Mouse (Mus musculus) liver, postnatal 0 days (tissue): ENCODE results near the gene Sept1. TPM values are rescaled to one million over a fixed set of nuclear protein-coding genes. Genes with fewer than 3 reads are reported as not detected.
A peak's percentile ranks its signal among the peaks of the same experiment; 100 is the strongest.

Source experiments
- ATAC-seq: fragments of 200-750 bp; cut with Nextera tagmentation; 2 replicates; pipeline ENCODE4 v1.8.0; 2017; ENCODE audit warnings: mild to moderate bottlenecking, moderate library complexity
- DNase-seq: peaks from one replicate; pipeline ENCODE4 v3.0.0-alpha.2; 2016
- H3K27ac ChIP-seq: fragments of 300-500 bp; sonication (generic); 2 replicates; pipeline ENCODE4 v1.5.1; 2014; ENCODE audit warnings: antibody characterized with exemption, moderate library complexity, mild to moderate bottlenecking, low read depth
- H3K27me3 ChIP-seq: fragments of 300-500 bp; sonication (generic); 2 replicates; pipeline ENCODE4 v1.6.1; 2014; ENCODE audit warnings: low read length, control low read depth, mixed read lengths; ENCODE audit not compliant: insufficient read depth
- H3K36me3 ChIP-seq: fragments of 300-500 bp; sonication (generic); replicated peaks from 2 replicates; pipeline ENCODE4 v1.6.1; 2014; ENCODE audit warnings: mild to moderate bottlenecking, control low read depth, low read length, moderate library complexity, mixed read lengths; ENCODE audit not compliant: insufficient read depth
- H3K4me1 ChIP-seq: fragments of 300-500 bp; sonication (generic); 2 replicates; pipeline ENCODE4 v1.6.1; 2014; ENCODE audit warnings: antibody characterized with exemption, mild to moderate bottlenecking, control low read depth; ENCODE audit not compliant: insufficient read depth
- H3K4me2 ChIP-seq: fragments of 300-500 bp; sonication (generic); 2 replicates; pipeline ENCODE4 v1.6.1; 2014; ENCODE audit warnings: low read depth, mild to moderate bottlenecking, low read length, moderate library complexity, mixed read lengths
- H3K4me3 ChIP-seq: fragments of 300-500 bp; sonication (generic); 2 replicates; pipeline ENCODE4 v1.5.1; 2014; ENCODE audit warnings: low read depth, low read length
- H3K9ac ChIP-seq: fragments of 300-500 bp; sonication (generic); replicated peaks from 2 replicates; pipeline ENCODE4 v1.6.1; 2014; ENCODE audit warnings: mild to moderate bottlenecking, moderate library complexity
- H3K9me3 ChIP-seq: fragments of 300-500 bp; sonication (generic); 2 replicates; pipeline ENCODE4 v1.6.1; 2016; ENCODE audit warnings: mild to moderate bottlenecking, control low read depth, low read length, mixed read lengths
- CTCF ChIP-seq: sonication (generic); IDR thresholded peaks from 2 replicates; pipeline ENCODE4 v1.5.1; 2016; ENCODE audit warnings: antibody characterized with exemption, low read depth
- EP300 ChIP-seq: IDR thresholded peaks from 2 replicates; pipeline ENCODE4 v1.6.1; 2016; ENCODE audit warnings: antibody characterized with exemption, low read depth, mild to moderate bottlenecking
- WGBS: fragments of 180-500 bp; shearing (Covaris S2); extraction: QIAGEN DNeasy Blood & Tissue Kit; methylation state at CpG from one replicate; pipeline ENCODE4 v1.1.7; 2014; ENCODE audit not compliant: insufficient replicate concordance; 5-methylcytosine and 5-hydroxymethylcytosine counted together
- polyA plus RNA-seq: library from polyadenylated mRNA; unstranded; fragments of >200 nt; fragmentation: Nextera tagmentation; extraction: Ambion mirVana; gene quantifications from 2 replicates; pipeline ENCODE4 v1.2.1, GENCODE M21; 2015

Gene Sept1
- polyA plus RNA-seq, 1 experiment from 2014 or later = 16.7 TPM

DNA sequence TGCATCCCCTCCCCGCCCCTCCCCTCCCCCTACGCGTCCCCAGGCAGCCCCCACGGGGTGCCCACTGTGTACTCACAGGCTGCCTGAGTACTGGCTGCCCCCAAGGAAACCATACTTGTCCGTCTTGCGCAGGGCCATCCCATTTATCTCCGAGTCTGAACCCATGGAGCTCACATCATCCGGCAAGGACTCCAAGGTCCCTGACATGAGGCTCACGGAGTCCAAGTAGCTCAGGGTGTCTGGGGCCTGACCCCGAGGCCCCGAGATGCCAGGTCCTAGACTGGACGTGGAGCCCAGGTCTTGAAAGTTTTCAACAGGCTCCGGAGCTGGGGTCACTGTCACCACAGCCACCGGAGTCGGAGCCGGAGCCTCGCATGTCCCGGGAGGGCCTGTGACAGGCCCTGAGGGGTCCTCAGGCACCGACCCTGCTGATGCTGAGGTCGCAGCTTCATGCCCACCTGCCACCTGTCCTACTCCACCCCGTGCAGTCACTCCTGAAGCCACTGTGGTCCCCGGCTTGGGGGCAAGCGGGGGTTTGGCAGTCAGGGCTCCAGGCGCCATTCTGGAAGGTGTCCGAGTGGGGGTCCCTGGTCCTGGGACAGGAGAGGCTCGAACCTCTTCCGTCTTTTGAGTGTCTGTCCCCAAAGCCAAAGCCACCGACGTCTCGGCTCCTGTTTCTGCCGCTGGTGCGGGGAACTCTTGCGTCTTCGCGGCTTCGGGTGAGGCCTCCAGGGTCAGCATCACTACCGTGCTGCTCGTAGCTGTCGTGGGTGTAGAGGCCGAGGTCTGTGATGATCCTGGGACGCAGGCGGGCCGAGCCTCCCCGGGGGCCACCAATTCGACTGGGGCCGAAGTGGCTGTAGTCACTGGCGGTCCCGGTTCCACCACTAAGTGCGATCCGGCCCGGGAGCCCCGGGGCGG is 25.3 kb downstream of the Sept1 start:
- Histone ChIP-seq H3K9me3 (no peaks in the 10 kb centered on the region), H3K4me2 (peak overlapping the region; percentile 79), H3K27ac (peak overlapping the region; percentile 84), H3K36me3 (peaks cover 16% of the 10 kb centered on the region), H3K4me3 (peak overlapping the region; percentile 67), H3K4me1 (peaks cover 29% of the 10 kb centered on the region), H3K27me3 (no peaks in the 10 kb centered on the region), H3K9ac (peak overlapping the region; percentile 91)
- no peak for ATAC-seq
- TF ChIP-seq CTCF (no peak), EP300 (no peak)
- no peak for DNase-seq
- WGBS = 1% methylated on average over 51 of the region's 53 CpGs

DNA sequence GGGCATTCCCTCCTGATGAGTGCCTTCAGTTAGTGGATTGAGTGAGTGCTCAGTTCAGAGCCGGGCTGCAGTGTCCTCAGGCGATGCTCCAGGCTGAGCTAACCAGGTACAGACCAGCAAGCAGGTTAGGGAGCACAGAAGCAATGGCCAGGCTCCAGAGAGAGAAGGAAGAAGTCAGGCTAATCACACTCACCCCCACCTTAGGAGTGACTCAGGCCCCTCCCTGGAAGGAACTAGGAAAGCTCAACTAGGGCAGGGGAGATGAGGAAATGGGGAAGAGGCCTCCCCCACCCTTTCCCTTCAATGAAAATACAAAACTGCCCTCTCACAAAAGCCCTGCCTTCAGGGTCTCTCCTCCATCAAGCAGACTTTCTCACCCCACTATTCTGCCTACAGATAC is 26.3 kb downstream of the Sept1 start:
- H3K9me3 ChIP-seq = no peaks in the 10 kb centered on the region
- WGBS = 24% methylated on average over 2 of the region's 2 CpGs
- no peak for DNase-seq
- H3K4me3 ChIP-seq = peak overlapping the region; percentile 67
- H3K4me2 ChIP-seq = peak overlapping the region; percentile 79
- H3K27me3 ChIP-seq = no peaks in the 10 kb centered on the region
- H3K4me1 ChIP-seq = peaks cover 29% of the 10 kb centered on the region
- H3K9ac ChIP-seq = peak overlapping the region; percentile 91
- ATAC-seq = no peak
- TF ChIP-seq CTCF (no peak), EP300 (no peak)
- peaks cover 20% of the 10 kb centered on the region for H3K36me3 ChIP-seq
- H3K27ac ChIP-seq = peak overlapping the region; percentile 84

DNA sequence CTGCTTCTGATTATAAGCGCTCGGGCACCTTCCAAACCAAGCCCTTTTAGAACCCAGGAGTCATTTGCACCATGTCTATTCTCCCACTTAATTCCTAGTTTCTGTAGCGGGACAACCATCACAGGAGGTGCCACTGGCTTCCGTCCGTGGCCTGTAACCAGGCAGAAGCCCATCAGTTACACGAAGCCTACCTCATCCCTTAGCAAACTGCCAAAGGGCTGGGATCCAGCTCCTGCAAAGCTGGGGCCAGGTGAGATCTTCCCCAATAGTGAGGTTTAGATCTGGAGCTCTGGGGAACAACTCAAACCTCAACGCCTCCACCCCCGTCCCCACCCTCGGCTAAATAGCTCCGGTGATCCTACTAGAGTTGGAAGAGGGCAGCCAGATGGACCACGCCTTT is 36.4 kb downstream of the Sept1 start:
- Histone ChIP-seq H3K9ac (peak overlapping the region; percentile 67), H3K4me2 (peak overlapping the region; percentile 78), H3K36me3 (peaks cover 79% of the 10 kb centered on the region), H3K4me1 (peaks cover 18% of the 10 kb centered on the region), H3K27me3 (no peaks in the 10 kb centered on the region), H3K27ac (peak overlapping the region; percentile 72), H3K4me3 (peak overlapping the region; percentile 65), H3K9me3 (no peaks in the 10 kb centered on the region)
- DNase-seq = no peak
- ATAC-seq = no peak
- TF ChIP-seq CTCF (no peak), EP300 (no peak)
- WGBS = 52% methylated on average over 11 of the region's 11 CpGs

DNA sequence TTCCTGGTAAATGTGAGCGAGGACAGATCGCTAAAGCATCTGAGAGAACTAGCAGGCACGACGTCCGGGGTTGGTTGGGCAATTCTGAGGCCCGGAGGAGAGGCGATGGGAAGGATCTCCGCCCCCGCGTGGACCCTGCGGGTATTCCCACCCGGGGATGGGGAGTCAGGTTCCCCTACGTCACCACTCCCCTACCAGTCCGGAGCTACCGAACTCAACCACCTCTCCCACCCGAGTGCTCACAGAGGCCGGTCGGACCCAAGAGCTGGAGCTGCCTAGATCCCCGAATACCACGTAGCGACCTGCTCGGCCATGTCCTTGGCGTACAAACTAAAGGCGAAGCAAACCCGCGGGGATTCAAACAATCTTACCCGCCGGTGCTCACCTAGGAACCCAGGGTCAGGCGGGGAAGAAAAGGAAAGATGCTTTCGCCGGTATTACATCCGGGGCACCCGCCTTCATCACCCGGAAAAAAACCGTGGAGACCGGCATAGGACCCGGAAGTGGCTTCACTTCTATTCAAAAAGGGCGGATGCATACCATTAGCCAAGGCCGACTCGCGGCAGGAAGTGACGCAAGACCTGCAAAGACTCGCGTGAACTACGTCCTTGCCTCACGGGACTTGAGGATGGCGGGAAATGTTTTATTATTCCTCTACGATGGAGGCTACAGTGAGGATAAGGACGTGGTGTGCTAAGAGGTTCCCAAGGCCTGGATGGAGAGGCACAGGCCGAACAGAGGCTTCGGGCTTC is 37.2 kb downstream of the Sept1 start, which contains the start of gene Cd2bp2:
Cd2bp2 (minus strand) TSS at position 507 of the 752 bp plus-strand sequence.
- Histone ChIP-seq H3K9me3 (no peaks in the 10 kb centered on the region), H3K27me3 (no peaks in the 10 kb centered on the region), H3K4me1 (peaks cover 18% of the 10 kb centered on the region), H3K27ac (peak within 1 kb of the TSS; percentile 79), H3K9ac (peak within 1 kb of the TSS; percentile 77), H3K36me3 (peaks cover 76% of the 10 kb centered on the region), H3K4me3 (peak within 1 kb of the TSS; percentile 65), H3K4me2 (peak within 1 kb of the TSS; percentile 78)
- ATAC-seq (peak; percentile 95), DNase-seq (peak; percentile 94)
- TF ChIP-seq CTCF (peak; percentile 53), EP300 (peak; percentile 90; the same call in 1 of the 2 replicates)
- WGBS = under 1% methylated on average over 51 of the region's 51 CpGs

DNA sequence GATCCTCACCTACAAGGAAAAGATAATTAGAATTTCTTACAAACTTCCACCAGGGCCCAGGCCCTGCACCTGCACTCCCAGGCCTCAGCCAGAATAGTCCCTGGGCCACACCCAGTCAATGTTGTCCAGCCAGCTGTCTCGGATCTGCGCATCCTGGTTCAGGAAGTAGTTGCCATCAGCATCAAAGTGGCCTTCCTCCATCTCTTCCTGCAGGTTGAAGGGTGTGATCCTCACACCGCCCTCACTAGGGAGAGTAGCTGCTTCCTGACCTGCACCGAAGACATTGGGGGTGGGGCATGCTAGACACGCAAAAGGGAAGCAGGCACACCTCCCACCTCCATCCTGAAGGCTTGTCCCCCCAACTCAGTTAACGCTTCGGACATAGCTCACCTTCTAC is 38.3 kb downstream of the Sept1 start:
- Histone ChIP-seq H3K36me3 (peaks cover 65% of the 10 kb centered on the region), H3K4me3 (peak overlapping the region; percentile 65)
- 64% methylated on average over 7 of the region's 7 CpGs for WGBS

More for the DNA sequence above, 38.3 kb downstream of the Sept1 start:
- no peak for DNase-seq
- Histone ChIP-seq H3K4me2 (peak overlapping the region; percentile 78), H3K9ac (peak overlapping the region; percentile 77), H3K9me3 (no peaks in the 10 kb centered on the region), H3K27me3 (no peaks in the 10 kb centered on the region), H3K4me1 (peaks cover 18% of the 10 kb centered on the region), H3K27ac (no peak overlapping the region)
- TF ChIP-seq EP300 (no peak), CTCF (no peak)
- no peak for ATAC-seq
